Mouse (Mus musculus): ENCODE data around the gene Pnpla3. TPM values are rescaled to one million over a fixed set of nuclear protein-coding genes. Genes with fewer than 3 reads are reported as not detected.

Pnpla3 gene
- total RNA-seq, 2 experiments from 2014 or later = 10.7 to 11.3 TPM

- intact Hi-C loops (cut with DNase I) = loop anchor here (5.0 kb wide), 3 partner anchors 41 to 91 kb away; partner anchors contain the start of gene Sult4a1
Observed at GRCm38 (mm10) chr15:84168170-84169161, 829 bp downstream of the Pnpla3 start.

DNA sequence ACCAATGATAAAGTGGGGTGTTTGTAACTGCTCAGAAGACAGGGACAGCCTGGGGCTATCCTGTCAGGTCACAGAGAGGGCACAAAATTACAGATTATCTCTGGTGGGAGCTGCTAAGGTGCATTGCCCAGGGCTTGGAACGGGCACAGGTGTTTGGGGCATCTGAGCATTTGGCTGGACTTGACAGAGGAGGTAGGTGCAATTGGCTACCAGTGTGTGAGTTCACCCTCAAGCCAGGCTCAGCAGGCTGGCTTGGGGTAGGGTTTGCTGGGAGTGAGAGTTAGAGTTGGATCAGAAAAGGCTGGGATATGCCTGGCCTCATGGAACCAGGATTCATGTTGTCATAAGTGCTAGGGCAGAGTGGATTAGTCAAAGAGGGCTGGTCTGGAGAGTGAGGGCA is 1.9 kb downstream of the Pnpla3 start:
- intact Hi-C loops (cut with DNase I) = loop anchor here (5.0 kb wide), 3 partner anchors 42 to 92 kb away; partner anchors contain the start of gene Sult4a1

More at GRCm38 (mm10) chr15:84168170-84169161, 829 bp downstream of the Pnpla3 start:
- DNase-seq (ENCODE audit: low spot score in 2 of 2) = peak in 1 of 2 experiments; percentile 18

DNA sequence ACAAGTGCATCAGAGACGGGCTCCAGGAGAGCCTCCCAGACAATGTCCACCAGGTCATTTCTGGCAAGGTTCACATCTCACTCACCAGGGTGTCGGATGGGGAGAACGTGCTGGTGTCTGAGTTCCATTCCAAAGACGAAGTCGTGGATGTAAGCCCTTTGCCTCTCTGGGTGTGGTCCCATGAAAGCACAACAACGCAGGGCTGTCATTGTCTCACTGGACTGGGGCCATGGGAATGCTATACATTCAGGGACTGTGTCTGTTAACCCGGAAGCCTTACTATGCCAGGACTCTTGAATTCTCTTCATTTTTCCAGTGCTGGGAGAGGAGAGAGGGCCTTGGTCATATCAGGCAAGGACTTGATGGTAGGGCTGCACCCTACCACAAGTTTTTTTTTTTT is 3.5 kb downstream of the Pnpla3 start:
- intact Hi-C loops (cut with DNase I) = no loop called here
- no peak for DNase-seq (ENCODE audit: low spot score in 2 of 2)

More for the DNA sequence above, 1.9 kb downstream of the Pnpla3 start:
- DNase-seq (ENCODE audit: low spot score in 2 of 2) = no peak

- DNase-seq (ENCODE audit: low spot score in 2 of 2) = no peak
- intact Hi-C loops (cut with DNase I) = no loop called here
Observed at GRCm38 (mm10) chr15:84178733-84179132, 11.1 kb downstream of the Pnpla3 start.

GRCm38 (mm10) chr15:84182000-84182399 is 14.4 kb downstream of the Pnpla3 start:
- no peak for DNase-seq (ENCODE audit: low spot score in 2 of 2)
- intact Hi-C loops (cut with DNase I) = no loop called here

GRCm38 (mm10) chr15:84183967-84184366 is 16.3 kb downstream of the Pnpla3 start:
- DNase-seq (ENCODE audit: low spot score in 2 of 2) = no peak
- intact Hi-C loops (cut with DNase I) = no loop called here

GRCm38 (mm10) chr15:84186196-84186595 is 18.6 kb downstream of the Pnpla3 start:
- no peak for DNase-seq (ENCODE audit: low spot score in 2 of 2)
- intact Hi-C loops (cut with DNase I) = no loop called here

- intact Hi-C loops (cut with DNase I) = no loop called here
- DNase-seq (ENCODE audit: low spot score in 2 of 2) = no peak
Observed at GRCm38 (mm10) chr15:84188887-84189530, 21.4 kb downstream of the Pnpla3 start.

DNA sequence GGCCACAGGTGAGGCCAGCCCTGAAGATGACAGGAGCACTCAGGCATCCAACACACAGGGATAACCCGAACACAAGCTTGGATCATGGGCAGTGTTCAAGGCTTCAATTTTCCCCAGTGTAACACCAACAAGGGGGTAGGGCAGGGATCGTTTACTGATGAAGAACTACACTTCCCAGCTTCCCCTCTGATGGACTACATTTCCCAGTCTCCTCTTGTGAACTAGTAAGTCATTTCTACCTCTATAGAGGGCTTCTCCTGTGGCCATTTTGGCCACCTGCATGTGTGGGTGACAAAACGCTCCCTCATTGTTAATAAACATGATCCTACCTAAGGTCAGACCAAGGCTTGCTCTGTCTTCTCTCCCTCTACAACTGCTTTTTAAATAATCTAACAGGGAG is 22.2 kb downstream of the Pnpla3 start:
- DNase-seq (ENCODE audit: low spot score in 2 of 2) = no peak
- intact Hi-C loops (cut with DNase I) = no loop called here

DNA sequence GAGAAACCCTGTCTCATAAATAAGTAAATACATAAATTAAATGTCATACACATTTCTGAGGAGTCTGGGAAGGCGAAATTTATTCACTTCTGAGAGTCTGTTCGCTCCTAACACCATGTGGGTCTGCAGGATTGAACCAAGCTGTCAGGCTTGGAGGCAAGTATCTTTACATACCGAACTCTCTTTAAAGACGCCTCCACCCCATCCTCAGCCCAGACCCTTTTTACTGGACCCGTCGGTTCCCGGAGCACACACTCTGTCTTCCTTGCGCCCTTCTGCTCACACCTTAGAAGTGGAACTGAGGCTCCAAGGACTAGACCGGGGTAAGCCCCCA is 24.1 kb downstream of the Pnpla3 start:
- DNase-seq (ENCODE audit: low spot score in 2 of 2) = no peak
- intact Hi-C loops (cut with DNase I) = no loop called here

DNA sequence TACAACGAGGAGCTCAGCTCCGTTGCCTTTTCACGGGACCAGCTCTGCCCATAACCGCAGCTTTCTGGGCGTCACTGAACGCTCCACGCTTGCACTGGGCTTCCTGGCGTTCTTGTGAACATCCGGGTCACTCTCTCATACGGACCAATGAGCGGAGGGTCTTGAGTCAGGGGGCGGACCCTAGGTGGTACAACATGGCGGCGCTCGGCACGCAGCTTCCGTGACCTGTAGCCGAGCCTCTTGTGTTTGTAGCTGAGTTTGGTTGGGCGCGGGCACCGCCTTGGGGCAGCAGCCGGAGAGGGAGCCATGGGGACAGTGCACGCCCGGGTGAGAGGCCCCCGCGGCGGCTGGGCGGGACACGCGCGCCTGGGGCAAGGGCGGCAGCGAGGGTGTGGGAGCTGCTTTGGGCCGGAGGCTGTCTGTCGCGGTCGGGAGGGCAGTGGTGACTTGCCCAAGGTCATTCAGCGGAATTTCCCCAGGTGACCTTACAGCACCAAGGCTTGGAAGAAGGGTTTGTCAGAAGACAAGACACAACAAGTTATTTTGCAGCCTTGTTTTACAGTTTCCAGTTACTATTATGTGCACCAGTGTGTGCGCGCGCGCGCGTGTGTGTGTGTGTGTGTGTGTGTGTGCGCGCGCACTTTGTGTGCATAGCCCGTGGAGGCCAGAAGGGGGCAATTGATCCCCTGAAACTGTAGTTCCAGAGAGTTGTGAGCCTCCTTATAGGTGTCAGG is 24.6 kb downstream of the Pnpla3 start, which contains the start of gene Samm50:
TSS of gene Samm50 (plus strand) at position 184 of the 734 bp plus-strand sequence.
- intact Hi-C loops (cut with DNase I) = no loop called here
- peak; percentile 91 to 92 for DNase-seq (ENCODE audit: low spot score in 2 of 2)

GRCm38 (mm10) chr15:84196486-84197165 is 29.0 kb downstream of the Pnpla3 start:
- no peak for DNase-seq (ENCODE audit: low spot score in 2 of 2)
- intact Hi-C loops (cut with DNase I) = no loop called here

- intact Hi-C loops (cut with DNase I) = no loop called here
- no peak for DNase-seq (ENCODE audit: low spot score in 2 of 2)
Observed at GRCm38 (mm10) chr15:84207327-84207726, 39.7 kb downstream of the Pnpla3 start.

GRCm38 (mm10) chr15:84209517-84210412 is 42.1 kb downstream of the Pnpla3 start:
- intact Hi-C loops (cut with DNase I) = no loop called here

GRCm38 (mm10) chr15:84210461-84210860 is 42.8 kb downstream of the Pnpla3 start:
- intact Hi-C loops (cut with DNase I) = no loop called here
- no peak for DNase-seq (ENCODE audit: low spot score in 2 of 2)

More at GRCm38 (mm10) chr15:84209517-84210412, 42.1 kb downstream of the Pnpla3 start:
- no peak for DNase-seq (ENCODE audit: low spot score in 2 of 2)

- DNase-seq (ENCODE audit: low spot score in 2 of 2) = no peak
- intact Hi-C loops (cut with DNase I) = no loop called here
Observed at GRCm38 (mm10) chr15:84210941-84211340, 43.3 kb downstream of the Pnpla3 start.

DNA sequence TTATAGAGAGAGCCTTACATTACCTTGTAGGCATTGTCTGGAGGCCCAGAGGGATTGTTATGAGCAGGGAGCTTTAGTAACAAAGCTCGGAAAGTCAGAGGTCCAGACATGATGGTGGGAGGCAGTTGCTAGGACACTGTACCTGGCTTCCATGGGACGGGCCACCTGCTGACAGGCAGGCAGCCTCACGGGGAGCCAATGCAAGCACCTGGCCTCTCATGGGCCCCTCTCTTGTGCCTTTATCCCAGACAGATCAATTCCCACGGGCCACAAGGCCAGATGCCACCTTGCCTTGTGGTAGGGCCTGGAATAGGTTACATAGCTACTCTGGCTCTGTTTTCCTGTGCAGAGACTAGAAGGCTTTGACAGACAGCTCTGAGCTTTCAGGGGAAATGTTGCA is 43.9 kb downstream of the Pnpla3 start:
- DNase-seq (ENCODE audit: low spot score in 2 of 2) = no peak
- intact Hi-C loops (cut with DNase I) = no loop called here

DNA sequence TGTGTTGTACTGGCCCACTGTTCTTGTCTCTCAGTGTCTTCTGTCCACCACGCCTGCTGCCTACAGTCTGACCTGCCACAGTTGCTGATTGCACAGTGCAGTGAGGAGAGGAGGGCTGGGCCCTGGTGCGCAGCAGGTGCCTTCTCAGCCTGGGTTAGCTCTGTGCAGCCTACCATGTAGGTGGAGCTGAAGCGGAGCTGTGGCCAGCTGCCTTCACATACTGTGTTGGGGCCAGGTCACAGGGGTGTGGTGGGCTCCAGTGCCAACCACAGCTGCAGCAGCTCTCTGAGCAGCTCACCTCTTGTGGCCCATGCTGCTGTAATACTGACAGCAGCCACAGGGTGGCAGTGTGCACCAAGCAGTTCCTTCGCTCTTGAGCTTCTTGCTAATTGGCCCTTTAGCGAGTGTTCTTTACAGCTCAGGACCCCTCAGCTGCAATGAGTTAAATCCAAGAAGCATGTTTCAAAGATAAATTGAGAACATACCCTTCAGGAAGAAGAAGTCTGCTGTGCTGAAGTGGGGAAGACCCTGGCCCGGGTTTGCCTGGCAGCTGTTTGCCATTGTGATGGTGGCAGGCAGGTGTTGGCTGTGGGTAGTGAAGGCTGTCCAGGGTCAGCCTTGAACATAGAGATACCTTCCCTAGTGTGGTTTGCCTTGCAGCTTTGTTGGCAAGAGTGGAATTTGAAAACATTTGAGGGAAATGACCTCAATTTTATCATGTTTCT is 44.6 kb downstream of the Pnpla3 start:
- peak; percentile 81 to 86 for DNase-seq (ENCODE audit: low spot score in 2 of 2)
- intact Hi-C loops (cut with DNase I) = loop anchor here (2.0 kb wide), 2 partner anchors 403 to 419 kb away; no protein-coding TSS in a partner anchor

All from left cerebral cortex, postnatal 36 days (tissue).